Mouse (Mus musculus) adrenal gland, adult 2 months (tissue): ENCODE measurements at regions not wholly inside any gene's neighbourhood (a gene's known extent, or its start where the extent isn't known, plus 50 kb on each side); places are given as distances from the start of the nearest gene placed in this dataset.
A peak's percentile ranks its signal among the peaks of the same experiment; 100 is the strongest.

Experiments
- DNase-seq: peaks from one replicate; pipeline ENCODE4 v3.0.0; 2021

- no peak for DNase-seq
Observed at GRCm38 (mm10) chr17:48592457-48592856, 137.8 kb downstream of the Unc5cl start.

GRCm38 (mm10) chr17:48595418-48595963 lies 140.8 kb downstream of the Unc5cl start:
- no peak for DNase-seq

DNA sequence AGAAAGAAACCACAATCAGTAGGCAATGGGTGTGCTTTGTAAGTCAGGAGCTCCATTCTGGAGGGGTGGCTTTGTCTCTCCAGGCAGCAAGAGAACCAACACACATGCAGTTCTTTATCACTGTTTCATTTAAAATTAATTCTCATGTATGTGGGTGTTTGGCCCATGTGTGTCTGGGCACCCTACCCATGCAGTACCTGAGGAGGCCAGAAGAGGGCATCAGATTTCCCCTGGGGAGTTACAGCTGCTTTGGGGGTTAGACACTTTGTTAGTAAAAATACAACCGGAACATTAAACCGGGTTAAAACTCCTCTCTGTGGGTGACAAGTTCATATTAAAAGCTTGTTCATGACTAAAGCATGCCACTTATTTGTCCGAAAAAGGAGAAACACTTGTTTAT lies 141.7 kb downstream of the Unc5cl start:
- peak; percentile 20 for DNase-seq

DNA sequence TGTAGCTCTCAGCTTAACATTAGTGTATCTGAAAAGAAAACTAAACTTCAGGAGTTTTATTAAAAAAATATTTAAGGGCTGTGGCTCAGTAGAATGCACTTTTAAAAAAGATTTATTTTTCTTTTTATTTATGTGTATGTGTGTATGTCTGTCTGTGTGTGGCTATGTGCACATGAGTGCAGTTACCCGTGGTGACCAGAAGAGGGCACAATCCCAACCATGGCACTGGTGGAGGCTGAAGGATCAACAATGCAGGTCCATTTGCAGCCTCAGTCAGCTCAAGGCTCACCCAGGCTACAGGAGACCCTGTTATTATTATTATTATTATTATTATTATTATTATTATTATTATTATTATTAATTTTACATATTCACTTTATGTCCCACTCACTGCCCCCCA lies 142.6 kb downstream of the Unc5cl start:
- DNase-seq = no peak

DNA sequence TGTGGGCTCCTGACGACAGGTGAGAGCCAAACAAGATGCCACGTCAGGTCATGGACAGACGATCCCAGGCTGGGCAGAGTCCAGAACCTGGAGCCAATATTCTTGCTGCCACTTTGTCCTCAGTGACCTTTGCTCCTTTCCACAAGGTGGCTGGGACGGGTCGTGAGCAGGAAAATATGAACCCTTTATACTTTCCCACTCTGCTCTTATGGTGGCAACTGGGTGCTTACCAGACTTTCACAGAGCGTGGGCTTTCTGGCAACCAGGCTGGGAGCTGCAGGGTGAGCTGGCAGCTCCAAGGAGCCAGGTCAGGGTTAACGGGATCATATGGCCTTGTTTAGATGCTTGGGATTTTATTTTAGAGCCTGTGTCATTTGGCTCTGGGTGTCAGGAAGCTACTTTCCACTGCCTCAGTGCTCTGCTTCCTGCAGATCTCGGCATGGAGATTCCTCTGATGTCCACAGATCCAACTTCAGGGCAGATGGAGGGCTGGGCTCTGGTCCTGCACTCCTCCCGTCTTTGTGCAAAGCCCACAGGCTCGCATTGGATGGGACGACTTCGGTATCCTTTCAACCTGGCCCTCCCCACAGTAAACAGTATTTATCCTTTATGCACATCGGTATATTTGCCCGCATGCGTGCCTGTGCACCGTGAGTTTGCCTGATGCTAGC lies 143.9 kb downstream of the Unc5cl start:
- DNase-seq = peak; percentile 21

DNA sequence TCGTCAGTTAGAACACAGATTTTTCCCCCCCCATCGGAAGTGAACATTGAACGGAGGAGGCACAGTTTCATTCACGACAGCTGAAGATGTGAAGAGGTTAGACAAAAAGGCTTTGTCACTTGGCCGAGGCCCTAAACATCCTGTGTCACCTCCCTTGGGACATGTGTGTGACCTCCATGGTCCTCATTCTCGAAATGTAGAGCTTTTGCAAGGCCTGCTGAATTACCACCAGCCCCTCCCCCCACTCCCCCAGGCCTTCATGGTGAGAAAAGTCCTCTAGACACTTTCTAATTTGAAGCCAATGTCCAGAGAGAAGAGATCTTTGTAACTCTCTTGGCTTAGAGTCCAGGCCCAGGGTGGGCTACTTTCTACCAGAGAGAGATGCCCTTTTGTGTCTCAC lies 145.5 kb downstream of the Unc5cl start:
- DNase-seq = no peak

DNA sequence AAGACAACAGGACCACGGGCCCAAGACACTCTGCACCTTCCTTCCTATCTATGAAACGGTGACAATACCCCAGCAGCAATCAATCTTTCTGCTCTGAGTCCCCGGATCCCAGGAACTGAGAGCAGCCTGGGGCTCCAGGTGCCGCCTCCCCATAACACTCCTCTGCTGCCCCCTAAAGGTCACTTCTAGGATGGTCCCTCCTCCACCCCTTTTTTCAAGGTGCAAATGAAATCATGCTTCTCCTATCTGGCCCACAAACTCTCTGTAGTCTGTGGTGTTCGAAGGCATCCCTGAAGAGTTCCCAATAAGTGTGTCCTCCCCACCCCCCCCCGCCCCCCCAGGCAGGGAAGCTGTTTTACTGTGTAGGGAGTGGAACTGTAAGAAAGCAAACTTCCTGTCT lies 147.9 kb downstream of the Unc5cl start:
- peak; percentile 46 for DNase-seq

GRCm38 (mm10) chr17:48606767-48607166 lies 152.1 kb downstream of the Unc5cl start:
- no peak for DNase-seq

DNA sequence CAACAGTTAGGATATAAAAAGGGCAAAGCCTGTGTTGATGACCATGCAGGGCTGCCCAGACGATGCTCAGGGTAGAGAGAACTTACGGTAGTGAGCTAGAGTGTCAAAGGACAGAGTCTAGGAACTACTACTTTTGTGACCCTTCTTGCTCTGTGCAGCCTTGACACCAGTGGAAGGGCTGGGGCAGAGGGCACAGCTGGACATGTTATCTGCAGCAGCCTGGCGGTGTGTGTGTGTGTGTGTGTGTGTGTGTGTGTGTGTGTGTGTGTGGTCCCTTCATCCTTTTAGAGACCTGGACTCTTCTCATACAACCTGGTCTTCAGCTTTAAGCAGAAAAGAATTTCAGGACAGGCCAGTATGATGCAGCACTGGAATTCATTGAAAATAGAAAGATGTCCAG lies 153.6 kb downstream of the Unc5cl start:
- no peak for DNase-seq

DNA sequence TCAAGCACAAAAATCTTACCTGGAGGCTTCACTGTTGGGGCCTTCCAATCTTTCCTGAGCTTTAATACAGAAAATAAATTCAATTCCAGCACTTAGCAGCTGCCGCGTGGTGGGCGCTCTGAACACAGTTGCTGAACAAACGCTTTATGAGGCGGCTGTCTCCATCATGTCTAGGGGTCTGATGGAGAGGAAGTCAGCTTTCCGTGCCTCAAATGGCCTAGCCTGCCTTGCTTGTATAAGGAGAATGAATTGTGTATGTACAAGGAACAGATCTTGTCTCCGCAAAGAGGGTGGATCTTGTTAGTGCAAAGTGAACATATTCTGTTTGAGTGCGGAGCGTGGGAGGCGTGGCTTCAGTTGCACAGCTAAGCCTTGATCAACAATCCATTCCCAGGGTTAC lies 155.4 kb downstream of the Unc5cl start:
- DNase-seq = no peak

DNA sequence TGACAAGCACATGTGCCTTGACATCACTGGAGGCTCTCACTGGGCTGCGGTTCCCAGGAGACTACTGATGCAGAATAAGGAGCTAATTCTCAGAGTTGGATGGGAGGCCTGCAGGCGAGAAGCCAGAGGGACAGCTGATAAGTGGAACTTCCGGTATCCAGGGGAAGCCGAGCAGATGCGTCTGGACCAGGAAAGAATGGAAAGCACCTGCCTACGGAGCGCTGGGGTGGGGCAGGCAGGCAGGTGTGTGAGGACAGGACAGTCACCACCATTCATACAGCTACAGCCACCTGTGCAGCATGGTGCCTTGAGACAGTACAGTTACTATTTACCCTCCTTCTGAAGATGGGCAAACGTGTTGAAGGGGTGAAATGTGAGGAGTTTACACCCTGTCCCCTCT lies 156.1 kb downstream of the Unc5cl start:
- DNase-seq = no peak

- DNase-seq = no peak
Observed at GRCm38 (mm10) chr17:48613491-48613890, 158.8 kb downstream of the Unc5cl start.

DNA sequence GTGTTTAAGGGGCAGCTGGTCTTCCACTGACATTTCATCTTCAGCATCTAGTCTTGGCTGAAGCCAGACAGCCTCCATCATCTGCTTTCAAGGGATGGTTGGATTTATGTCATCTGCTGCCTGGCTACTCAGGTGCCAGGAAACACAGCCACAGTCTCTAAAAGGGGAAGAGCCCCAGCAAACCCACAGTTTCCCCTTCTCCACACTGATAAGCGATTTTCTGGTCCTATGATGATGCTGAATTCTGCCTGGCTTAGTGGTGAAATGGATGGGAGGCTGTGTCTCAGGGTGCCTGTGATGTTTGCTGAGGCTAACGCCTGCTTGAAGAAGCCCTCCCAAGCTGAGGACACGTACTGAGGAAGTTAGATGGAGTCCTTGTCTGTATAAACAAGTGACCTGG lies 160.5 kb downstream of the Unc5cl start:
- DNase-seq = no peak

DNA sequence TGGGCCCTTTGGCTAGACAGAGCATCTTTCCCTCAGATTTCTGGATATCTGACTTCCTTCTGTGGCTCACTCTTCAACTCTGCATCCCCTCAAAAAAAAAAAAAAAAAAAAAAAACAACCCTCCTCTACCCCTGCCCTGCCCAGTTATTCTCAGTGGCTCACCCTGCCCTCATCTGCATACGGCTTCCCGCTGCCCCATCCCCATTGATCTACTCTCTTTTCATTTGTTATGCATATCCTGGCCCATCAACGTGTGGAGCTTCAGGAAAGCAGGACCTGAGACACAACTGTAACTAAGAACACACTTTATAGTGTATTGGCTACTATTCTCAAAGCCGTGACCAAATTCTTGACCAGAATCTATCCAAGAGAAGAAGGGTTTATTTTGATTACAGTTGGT lies 161.5 kb downstream of the Unc5cl start:
- DNase-seq = no peak

DNA sequence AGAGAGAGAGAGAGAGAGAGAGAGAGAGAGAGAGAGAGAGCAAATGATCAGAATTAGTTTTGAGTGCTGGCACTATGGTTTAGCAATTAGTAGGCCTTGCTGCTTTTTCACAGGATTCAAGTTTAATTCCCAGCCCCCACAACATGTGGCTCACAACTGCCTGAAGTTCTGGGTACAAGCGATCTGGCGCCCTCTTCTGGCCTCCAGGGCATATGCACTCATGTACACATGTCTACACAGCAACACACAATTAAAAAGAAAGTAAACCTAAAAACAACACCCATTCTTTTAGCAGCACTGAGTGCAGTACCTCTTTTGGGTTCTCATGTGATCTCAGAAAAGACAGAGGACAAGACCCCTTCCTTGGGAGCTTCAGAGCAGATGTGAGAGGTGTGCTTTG lies 166.2 kb downstream of the Unc5cl start:
- DNase-seq = no peak

DNA sequence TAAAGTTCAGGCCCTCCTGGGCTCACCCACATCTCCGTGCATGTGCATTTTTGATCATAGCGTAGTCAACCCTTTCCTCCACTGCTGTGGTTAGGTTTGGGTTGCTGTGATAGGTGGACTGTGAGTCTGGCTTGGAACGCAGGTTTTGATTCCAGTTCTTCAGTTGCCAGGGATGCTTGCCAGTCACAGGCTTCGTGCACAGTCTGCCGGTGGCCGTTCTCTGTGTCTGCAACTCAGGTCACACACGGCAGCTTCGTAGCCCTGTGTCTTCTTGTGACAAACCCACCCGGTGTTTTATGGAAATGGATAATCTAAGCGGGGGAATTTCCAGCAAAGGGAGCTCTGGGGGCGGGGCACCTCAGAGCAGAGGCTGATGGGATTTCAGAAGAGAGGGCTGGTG lies 167.0 kb downstream of the Unc5cl start:
- DNase-seq = no peak

- no peak for DNase-seq
Observed at GRCm38 (mm10) chr17:48624937-48625336, 170.2 kb downstream of the Unc5cl start.

- DNase-seq = no peak
Observed at GRCm38 (mm10) chr17:48625971-48626370, 171.3 kb downstream of the Unc5cl start.

GRCm38 (mm10) chr17:48639611-48640010 lies 184.9 kb downstream of the Unc5cl start:
- DNase-seq = no peak

DNA sequence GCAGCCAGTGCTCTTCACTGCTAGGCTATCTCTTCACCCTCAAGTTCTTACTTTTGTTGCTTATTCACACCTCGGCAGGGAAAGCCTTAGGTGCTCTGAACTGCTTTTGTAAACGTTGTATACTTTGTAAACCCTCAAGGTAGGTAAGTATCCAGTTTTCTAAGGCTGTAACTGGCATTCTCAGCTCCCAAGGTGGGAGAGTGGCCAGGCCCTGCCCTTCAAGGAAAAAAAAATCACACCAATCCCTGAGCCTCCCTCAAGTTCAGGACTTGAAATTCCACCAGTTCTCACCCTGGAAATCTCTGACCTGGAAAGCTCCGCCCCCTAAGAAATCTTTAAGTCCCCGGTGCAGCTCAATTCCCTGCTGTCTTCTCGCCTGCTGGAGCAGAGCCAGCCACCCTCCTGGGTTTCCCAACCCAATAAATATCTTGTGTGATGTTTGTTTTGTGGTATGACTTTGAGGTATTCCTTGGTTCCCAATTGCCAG lies 188.9 kb downstream of the Unc5cl start:
- DNase-seq = no peak

GRCm38 (mm10) chr17:48645056-48645455 lies 190.4 kb downstream of the Unc5cl start:
- no peak for DNase-seq

DNA sequence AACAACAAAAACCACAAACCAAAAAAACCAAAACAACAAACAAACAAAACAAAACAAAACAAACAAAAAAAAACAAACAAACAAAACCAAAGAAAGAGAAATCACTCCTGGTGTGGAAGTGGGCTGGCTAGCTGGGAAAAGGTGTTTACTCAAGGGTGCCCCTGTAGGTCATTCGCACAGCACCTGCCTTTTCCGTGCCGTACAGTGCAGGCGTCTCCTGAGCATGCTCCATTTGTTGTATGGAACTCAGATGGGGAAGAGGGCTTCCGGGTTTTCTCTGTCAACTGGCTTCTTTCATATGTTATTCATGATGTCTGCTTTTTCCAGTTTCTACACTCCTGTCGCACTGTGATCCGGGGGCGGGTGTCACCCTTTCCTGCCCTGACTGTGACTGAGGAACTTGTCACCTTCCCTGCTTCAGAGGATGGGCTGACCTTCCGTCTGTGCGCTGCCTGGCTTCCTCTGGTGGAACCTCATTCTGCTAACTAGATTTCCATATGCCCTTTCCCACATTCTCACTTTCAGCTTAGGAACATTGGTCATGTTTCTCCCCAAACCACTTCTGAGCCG lies 192.0 kb downstream of the Unc5cl start:
- DNase-seq = no peak

- no peak for DNase-seq
Observed at GRCm38 (mm10) chr17:48647431-48647830, 192.7 kb downstream of the Unc5cl start.

- no peak for DNase-seq
Observed at GRCm38 (mm10) chr17:48650556-48650955, 195.9 kb downstream of the Unc5cl start.
